Mouse (Mus musculus) lung, postnatal 0 days (tissue): Measurements from ENCODE around the gene Kcnk12. TPM values are rescaled to one million over a fixed set of nuclear protein-coding genes. Genes with fewer than 3 reads are reported as not detected.

ENCODE experiments used
- ATAC-seq: fragments of 200-750 bp; cut with Nextera tagmentation; 2 replicates; pipeline ENCODE4 v1.8.0; 2017; ENCODE audit warnings: moderate library complexity
- DNase-seq: peaks from one replicate; pipeline ENCODE4 v3.0.0-alpha.2; 2016; ENCODE audit warnings: low spot score
- H3K27ac ChIP-seq: fragments of 300-500 bp; sonication (generic); 2 replicates; pipeline ENCODE4 v1.5.1; 2014; ENCODE audit warnings: antibody characterized with exemption, mild to moderate bottlenecking, low read length, mixed read lengths
- H3K27me3 ChIP-seq: fragments of 300-500 bp; sonication (generic); replicated peaks from 2 replicates; pipeline ENCODE4 v1.6.1; 2014; ENCODE audit warnings: low read length, mixed read lengths; ENCODE audit not compliant: insufficient read depth
- H3K36me3 ChIP-seq: fragments of 300-500 bp; sonication (generic); 2 replicates; pipeline ENCODE4 v1.6.1; 2014; ENCODE audit warnings: low read length, mixed read lengths; ENCODE audit not compliant: insufficient read depth
- H3K4me1 ChIP-seq: fragments of 300-500 bp; sonication (generic); 2 replicates; pipeline ENCODE4 v1.6.1; 2014; ENCODE audit warnings: antibody characterized with exemption, low read depth, low read length, mixed read lengths; ENCODE audit not compliant: insufficient read depth
- H3K4me2 ChIP-seq: fragments of 300-500 bp; sonication (generic); replicated peaks from 2 replicates; pipeline ENCODE4 v1.6.1; 2014; ENCODE audit warnings: low read depth, mild to moderate bottlenecking, low read length, moderate library complexity, mixed read lengths
- H3K4me3 ChIP-seq: fragments of 300-500 bp; sonication (generic); 2 replicates; pipeline ENCODE4 v1.5.1; 2014; ENCODE audit warnings: low read depth, low read length
- H3K9ac ChIP-seq: fragments of 300-500 bp; sonication (generic); replicated peaks from 2 replicates; pipeline ENCODE4 v1.6.1; 2014; ENCODE audit warnings: low read depth, mild to moderate bottlenecking
- H3K9me3 ChIP-seq: fragments of 300-500 bp; sonication (generic); 2 replicates; pipeline ENCODE4 v1.6.1; 2016; ENCODE audit warnings: low read length, mixed read lengths
- CTCF ChIP-seq: IDR thresholded peaks from 2 replicates; pipeline ENCODE4 v1.5.1; 2016; ENCODE audit warnings: antibody characterized with exemption, mild to moderate bottlenecking
- EP300 ChIP-seq: IDR thresholded peaks from 2 replicates; pipeline ENCODE4 v1.6.1; 2016; ENCODE audit warnings: antibody characterized with exemption, mild to moderate bottlenecking, control low read depth
- WGBS: fragments of 180-500 bp; shearing (Covaris S2); extraction: QIAGEN DNeasy Blood & Tissue Kit; methylation state at CpG from one replicate; pipeline ENCODE4 v1.1.7; 2014; 5-methylcytosine and 5-hydroxymethylcytosine counted together
- polyA plus RNA-seq: library from polyadenylated mRNA; unstranded; fragments of >200 nt; fragmentation: Nextera tagmentation; extraction: Ambion mirVana; gene quantifications from 2 replicates; pipeline ENCODE4 v1.2.1, GENCODE M21; 2015

Kcnk12 gene
- polyA plus RNA-seq, 1 experiment from 2014 or later: 0.81 TPM

GRCm38 (mm10) chr17:87825454-87826008, 27.7 kb upstream of the Kcnk12 start:
- H3K27ac ChIP-seq: no peak overlapping the region
- no peak overlapping the region for H3K4me2 ChIP-seq
- ATAC-seq: no peak
- TF ChIP-seq CTCF (no peak), EP300 (no peak)
- no peak overlapping the region for H3K9ac ChIP-seq
- H3K36me3 ChIP-seq: no peaks in the 10 kb centered on the region
- H3K4me3 ChIP-seq: no peak overlapping the region
- no peaks in the 10 kb centered on the region for H3K9me3 ChIP-seq
- DNase-seq: no peak
- WGBS: 22% methylated on average over 5 of the region's 5 CpGs
- peaks cover 7% of the 10 kb centered on the region; the same call in 1 of the 2 replicates for H3K27me3 ChIP-seq
- no peaks in the 10 kb centered on the region for H3K4me1 ChIP-seq

- H3K27ac ChIP-seq: no peak overlapping the region
- H3K27me3 ChIP-seq: peaks cover 7% of the 10 kb centered on the region; the same call in 1 of the 2 replicates
- H3K4me3 ChIP-seq: no peak overlapping the region
- no peaks in the 10 kb centered on the region for H3K4me1 ChIP-seq
- TF ChIP-seq CTCF (no peak), EP300 (no peak)
- 65% methylated on average over 3 of the region's 3 CpGs for WGBS
- no peak overlapping the region for H3K4me2 ChIP-seq
- no peak overlapping the region for H3K9ac ChIP-seq
- no peaks in the 10 kb centered on the region for H3K36me3 ChIP-seq
- DNase-seq (no peak), ATAC-seq (no peak)
- H3K9me3 ChIP-seq: no peaks in the 10 kb centered on the region; the same call in 1 of the 2 replicates
Measured at GRCm38 (mm10) chr17:87823031-87823430, 25.2 kb upstream of the Kcnk12 start.

- no peak overlapping the region for H3K27ac ChIP-seq
- no peaks in the 10 kb centered on the region for H3K4me1 ChIP-seq
- WGBS: 84% methylated on average over 2 of the region's 2 CpGs
- no peak overlapping the region for H3K4me3 ChIP-seq
- H3K9me3 ChIP-seq: no peaks in the 10 kb centered on the region
- no peak overlapping the region for H3K9ac ChIP-seq
- no peak overlapping the region for H3K4me2 ChIP-seq
- TF ChIP-seq EP300: no peak
- no peak for TF ChIP-seq CTCF
- no peaks in the 10 kb centered on the region for H3K36me3 ChIP-seq
- no peaks in the 10 kb centered on the region for H3K27me3 ChIP-seq
- DNase-seq (no peak), ATAC-seq (no peak)
Measured at GRCm38 (mm10) chr17:87809556-87809955, 11.8 kb upstream of the Kcnk12 start.

GRCm38 (mm10) chr17:87799948-87800340, 2.1 kb upstream of the Kcnk12 start:
- ATAC-seq: no peak
- peaks cover 43% of the 10 kb centered on the region for H3K27me3 ChIP-seq
- H3K9me3 ChIP-seq: no peaks in the 10 kb centered on the region
- DNase-seq: no peak
- WGBS: 72% methylated on average over 3 of the region's 3 CpGs
- no peak overlapping the region for H3K27ac ChIP-seq
- no peaks in the 10 kb centered on the region for H3K36me3 ChIP-seq
- no peak overlapping the region for H3K9ac ChIP-seq
- no peak overlapping the region for H3K4me2 ChIP-seq
- TF ChIP-seq CTCF (no peak), EP300 (no peak)
- H3K4me1 ChIP-seq: no peaks in the 10 kb centered on the region
- H3K4me3 ChIP-seq: no peak overlapping the region

- H3K4me3 ChIP-seq: no peak overlapping the region
- peaks cover 43% of the 10 kb centered on the region for H3K27me3 ChIP-seq
- no peak overlapping the region for H3K4me2 ChIP-seq
- no peaks in the 10 kb centered on the region for H3K9me3 ChIP-seq
- DNase-seq: no peak
- WGBS: 64% methylated on average over 13 of the region's 13 CpGs
- no peaks in the 10 kb centered on the region for H3K36me3 ChIP-seq
- no peak overlapping the region for H3K9ac ChIP-seq
- no peak overlapping the region for H3K27ac ChIP-seq
- H3K4me1 ChIP-seq: no peaks in the 10 kb centered on the region
- ATAC-seq: no peak
- TF ChIP-seq CTCF: no peak
Measured at GRCm38 (mm10) chr17:87799212-87799947, 1.6 kb upstream of the Kcnk12 start.

GRCm38 (mm10) chr17:87798423-87798941, 688 bp upstream of the Kcnk12 start:
- Histone ChIP-seq H3K4me2 (peak overlapping the region; percentile 50), H3K27me3 (peaks cover 43% of the 10 kb centered on the region)

More at GRCm38 (mm10) chr17:87798423-87798941, 688 bp upstream of the Kcnk12 start:
- H3K4me1 ChIP-seq: no peaks in the 10 kb centered on the region
- H3K36me3 ChIP-seq: no peaks in the 10 kb centered on the region
- no peak overlapping the region for H3K27ac ChIP-seq
- peak overlapping the region; percentile 27 for H3K4me3 ChIP-seq
- no peaks in the 10 kb centered on the region for H3K9me3 ChIP-seq
- peak; percentile 57 for DNase-seq
- no peak overlapping the region for H3K9ac ChIP-seq
- WGBS: 1% methylated on average over 38 of the region's 40 CpGs
- peak; percentile 76 for ATAC-seq
- TF ChIP-seq EP300 (no peak), CTCF (no peak)
